Mouse (Mus musculus) adrenal gland, postnatal 10 days (tissue): ENCODE measurements at regions not wholly inside any gene's neighbourhood (a gene's known extent, or its start where the extent isn't known, plus 50 kb on each side); places are given as distances from the start of the nearest gene placed in this dataset.

Experiments
- DNase-seq: peaks from one replicate; pipeline ENCODE4 v3.0.0; 2021; ENCODE audit warnings: mixed read lengths

GRCm38 (mm10) chr4:29820141-29820540, 1007.2 kb downstream of the Epha7 start:
- no peak for DNase-seq

DNA sequence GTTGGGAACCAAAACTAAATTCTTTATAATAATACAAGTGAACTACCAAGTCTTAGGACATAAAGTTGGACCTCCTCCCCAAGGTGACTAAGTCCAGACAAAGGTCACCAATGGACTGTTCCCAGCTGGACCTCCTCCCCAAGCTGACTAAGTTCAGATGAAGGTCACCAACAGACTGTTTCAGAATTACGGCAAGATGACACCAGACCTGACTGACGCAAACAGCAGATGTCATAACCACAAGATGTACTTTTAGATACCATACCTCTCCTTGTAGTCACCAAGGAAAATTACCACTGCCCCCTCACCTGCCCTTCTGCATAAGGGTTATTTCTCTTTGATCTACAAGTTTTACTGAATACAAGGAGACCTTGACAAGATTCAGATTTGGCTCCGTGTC, 1017.8 kb downstream of the Epha7 start:
- DNase-seq, result peak; percentile 9

DNA sequence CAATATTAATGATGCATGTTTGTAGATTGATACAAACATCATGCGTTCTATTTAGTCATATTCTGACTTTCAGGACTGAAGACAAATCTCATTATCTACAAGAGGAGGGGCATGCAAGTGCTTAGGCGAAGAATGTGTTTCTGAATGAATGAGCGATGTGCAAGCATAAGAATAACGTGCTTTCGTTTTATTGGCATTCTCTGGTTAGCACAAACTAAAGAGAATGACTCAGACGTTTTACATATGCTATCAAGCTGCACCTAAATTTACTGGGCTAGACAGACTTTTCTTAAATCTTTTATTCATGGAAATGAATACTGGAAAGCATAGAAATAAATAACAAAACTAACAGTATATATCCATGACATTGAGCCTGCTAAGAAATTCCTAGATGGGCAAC, 1019.8 kb downstream of the Epha7 start:
- no peak for DNase-seq

DNA sequence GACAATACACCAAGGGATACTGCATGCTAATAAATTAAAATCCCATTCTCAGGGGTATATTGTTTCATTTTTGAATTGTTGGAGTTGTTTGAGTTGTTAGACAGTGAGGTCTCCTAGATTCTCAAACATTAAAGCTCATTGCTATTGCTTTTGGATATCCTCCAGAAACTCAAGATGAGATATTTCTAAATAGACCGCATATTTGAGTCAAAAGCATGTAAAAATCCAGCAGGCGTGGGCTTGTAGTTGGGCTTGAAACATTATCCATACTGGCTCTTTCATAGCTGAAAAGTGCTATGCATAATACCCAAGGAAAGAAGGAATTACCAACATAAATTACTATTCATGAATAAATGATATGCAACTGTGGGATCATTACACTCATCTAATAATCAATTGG, 1043.7 kb downstream of the Epha7 start:
- DNase-seq, result no peak
